Mouse (Mus musculus) liver, embryonic 15.5 days (tissue): Measurements from ENCODE around the gene Mif4gd. TPM values are rescaled to one million over a fixed set of nuclear protein-coding genes. Genes with fewer than 3 reads are reported as not detected.
"Not testable (repeated sequence)": the region's sequence is repeated elsewhere in the genome, so short reads cannot be mapped to it uniquely, and the experiment has no call there.

ENCODE experiments used
- ATAC-seq: fragments of 200-750 bp; cut with Nextera tagmentation; 2 replicates; pipeline ENCODE4 v1.8.0; 2017; ENCODE audit warnings: moderate number of reproducible peaks, mild to moderate bottlenecking, moderate library complexity; ENCODE audit not compliant: insufficient read depth
- H3K27ac ChIP-seq: fragments of 300-500 bp; sonication (generic); replicated peaks from 2 replicates; pipeline ENCODE4 v1.5.1; 2015; ENCODE audit warnings: mild to moderate bottlenecking, inconsistent platforms
- H3K27me3 ChIP-seq: fragments of 300-500 bp; sonication (generic); 2 replicates; pipeline ENCODE4 v1.6.1; 2015; ENCODE audit warnings: mild to moderate bottlenecking, inconsistent platforms
- H3K36me3 ChIP-seq: fragments of 300-500 bp; sonication (generic); replicated peaks from 2 replicates; pipeline ENCODE4 v1.6.1; 2015; ENCODE audit warnings: moderate library complexity, mild to moderate bottlenecking, inconsistent platforms
- H3K4me1 ChIP-seq: fragments of 300-500 bp; sonication (generic); replicated peaks from 2 replicates; pipeline ENCODE4 v1.6.1; 2015; ENCODE audit warnings: inconsistent platforms
- H3K4me2 ChIP-seq: fragments of 300-500 bp; sonication (generic); 2 replicates; pipeline ENCODE4 v1.6.1; 2015; ENCODE audit warnings: moderate library complexity, mild to moderate bottlenecking, inconsistent platforms
- H3K4me3 ChIP-seq: fragments of 300-500 bp; sonication (generic); replicated peaks from 2 replicates; pipeline ENCODE4 v1.5.1; 2015; ENCODE audit warnings: mild to moderate bottlenecking, inconsistent platforms
- H3K9ac ChIP-seq: fragments of 300-500 bp; sonication (generic); 2 replicates; pipeline ENCODE4 v1.6.1; 2015; ENCODE audit warnings: moderate library complexity, mild to moderate bottlenecking, inconsistent platforms
- H3K9me3 ChIP-seq: fragments of 300-500 bp; sonication (generic); replicated peaks from 2 replicates; pipeline ENCODE4 v1.6.1; 2016; ENCODE audit warnings: inconsistent platforms
- WGBS: fragments of 180-500 bp; shearing (Covaris S2); methylation state at CpG from one replicate; pipeline ENCODE4 v1.1.7; 2015; ENCODE audit warnings: mixed read lengths; ENCODE audit not compliant: insufficient replicate concordance; 5-methylcytosine and 5-hydroxymethylcytosine counted together
- polyA plus RNA-seq: library from polyadenylated mRNA; unstranded; fragments of >200 nt; fragmentation: Nextera tagmentation; extraction: Ambion mirVana; gene quantifications from 2 replicates; pipeline ENCODE4 v1.2.1, GENCODE M21; 2015

Mif4gd gene
- polyA plus RNA-seq = 27.3 and 32.3 TPM in 2 replicates

DNA sequence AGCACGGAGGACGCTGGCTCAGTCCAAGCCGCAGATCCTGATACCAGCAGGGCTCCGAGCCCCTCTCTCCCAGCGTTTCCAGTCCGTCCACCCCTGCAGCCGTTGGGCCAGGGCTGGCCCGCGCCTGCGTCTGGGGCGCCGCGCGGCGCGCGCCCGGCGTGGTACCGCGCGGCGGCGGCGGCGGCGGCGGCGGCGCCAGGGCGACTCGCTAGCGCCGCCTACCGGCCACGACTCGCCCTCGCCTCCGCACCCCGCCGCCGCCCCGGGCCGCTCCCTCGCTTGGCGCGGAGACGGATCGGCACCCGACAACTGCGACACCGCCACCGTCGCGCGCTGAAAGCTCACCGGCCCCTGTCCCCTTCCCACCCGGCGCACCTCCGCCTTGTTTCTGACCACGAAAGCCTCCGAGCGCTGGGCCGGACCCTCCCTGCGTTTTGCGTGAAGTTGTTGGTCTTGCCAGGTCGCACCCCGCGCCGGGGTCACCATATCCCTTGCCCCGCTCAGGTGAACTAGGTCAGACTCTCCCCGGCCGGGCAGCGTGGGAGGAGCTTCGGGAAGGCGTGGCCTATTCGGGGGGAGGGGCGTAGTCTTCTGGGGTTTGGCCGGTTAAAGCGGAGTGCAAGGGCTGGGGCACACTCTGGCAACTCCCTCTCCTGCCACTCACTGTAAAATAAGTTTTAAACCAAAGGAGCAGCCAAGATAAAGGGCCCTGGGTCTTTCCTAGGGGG, at the start of gene Mif4gd:
TSS of gene Mif4gd (minus strand) at position 560 of the 728 bp plus-strand sequence.
- ATAC-seq = peak; percentile 87
- Histone ChIP-seq H3K27ac (peak within 1 kb of the TSS; percentile 99), H3K4me2 (peak within 1 kb of the TSS; percentile 86), H3K4me3 (peak within 1 kb of the TSS; percentile 82), H3K4me1 (peaks cover 48% of the 10 kb centered on the region), H3K36me3 (peaks cover 51% of the 10 kb centered on the region), H3K9me3 (no peaks in the 10 kb centered on the region), H3K27me3 (no peaks in the 10 kb centered on the region), H3K9ac (peak within 1 kb of the TSS; percentile 89)
- under 1% methylated on average over 80 of the region's 80 CpGs for whole genome bisulfite sequencing

DNA sequence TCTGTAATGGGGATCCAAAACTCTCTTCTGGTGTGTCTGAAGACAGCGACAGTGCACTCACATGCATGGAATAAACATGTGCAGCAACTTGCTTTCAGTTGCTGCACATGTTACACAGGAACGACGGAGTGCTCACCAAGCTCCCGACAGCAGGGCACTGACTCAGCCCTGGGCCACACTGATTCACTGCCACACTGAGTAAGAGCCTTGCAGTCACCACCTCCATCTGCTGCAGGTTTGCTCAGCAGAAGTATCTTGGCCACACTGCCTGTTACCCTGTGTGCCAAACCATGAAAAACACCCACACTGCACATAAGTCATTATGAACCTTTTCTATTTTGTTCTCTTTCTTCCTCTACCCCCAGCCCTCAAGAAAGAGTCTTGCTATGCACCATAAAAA, 47.6 kb upstream of the Mif4gd start:
- H3K4me2 ChIP-seq = no peak overlapping the region
- WGBS = 73% methylated on average over 4 of the region's 4 CpGs
- peaks cover 18% of the 10 kb centered on the region for H3K36me3 ChIP-seq
- peaks cover 18% of the 10 kb centered on the region for H3K4me1 ChIP-seq
- H3K27ac ChIP-seq = no peak overlapping the region
- ATAC-seq = no peak
- no peak overlapping the region for H3K9ac ChIP-seq
- H3K9me3 ChIP-seq = no peaks in the 10 kb centered on the region
- H3K27me3 ChIP-seq = no peaks in the 10 kb centered on the region
- no peak overlapping the region for H3K4me3 ChIP-seq

DNA sequence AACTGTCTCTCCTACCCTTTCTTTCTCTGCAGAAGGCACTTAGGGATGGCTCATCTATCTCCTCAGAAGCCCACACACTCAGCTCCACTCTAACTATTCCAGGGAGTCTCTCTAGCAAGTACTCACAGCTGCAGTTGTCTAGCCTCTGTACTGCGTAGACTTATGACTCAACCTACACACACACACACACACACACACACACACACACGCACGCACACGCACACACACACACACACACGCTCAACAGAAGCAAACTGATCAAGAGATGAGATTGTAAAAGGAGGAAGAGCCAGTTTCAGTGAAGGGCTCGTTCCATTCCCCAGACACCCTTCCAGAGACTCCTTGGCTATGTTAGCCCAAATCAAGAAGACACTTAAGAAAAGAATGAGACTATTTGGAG, 45.8 kb upstream of the Mif4gd start:
- H3K36me3 ChIP-seq = peaks cover 34% of the 10 kb centered on the region
- H3K4me1 ChIP-seq = peaks cover 12% of the 10 kb centered on the region; the same call in 1 of the 2 replicates
- H3K4me2 ChIP-seq = no peak overlapping the region
- no peak for ATAC-seq
- H3K9ac ChIP-seq = no peak overlapping the region
- H3K9me3 ChIP-seq = no peaks in the 10 kb centered on the region
- no peak overlapping the region for H3K4me3 ChIP-seq
- no peak overlapping the region for H3K27ac ChIP-seq
- H3K27me3 ChIP-seq = no peaks in the 10 kb centered on the region
- WGBS = 47% methylated on average over 6 of the region's 6 CpGs

DNA sequence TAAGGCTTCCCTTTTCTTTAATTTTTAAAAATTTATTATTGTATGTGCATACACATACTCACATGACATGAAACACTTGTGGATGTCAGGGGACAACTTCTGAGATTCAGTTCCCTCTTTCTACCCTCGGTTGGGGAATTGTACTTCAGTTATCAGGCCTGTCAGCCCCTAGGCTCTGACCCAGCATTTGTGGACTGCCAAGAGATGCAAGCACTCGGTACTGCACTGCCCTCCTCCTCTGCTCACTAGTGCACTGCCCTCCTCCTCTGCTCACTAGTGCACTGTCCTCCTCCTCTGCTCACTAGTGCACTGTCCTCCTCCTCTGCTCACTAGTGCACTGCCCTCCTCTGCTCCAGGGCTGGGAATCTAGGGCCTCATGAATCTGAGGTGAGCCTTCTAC, 41.4 kb upstream of the Mif4gd start:
- Histone ChIP-seq H3K4me3 (no peak overlapping the region), H3K36me3 (peaks cover 53% of the 10 kb centered on the region), H3K27ac (no peak overlapping the region), H3K9ac (no peak overlapping the region), H3K4me2 (no peak overlapping the region), H3K27me3 (no peaks in the 10 kb centered on the region), H3K9me3 (no peaks in the 10 kb centered on the region), H3K4me1 (peaks cover 6% of the 10 kb centered on the region; the same call in 1 of the 2 replicates)
- ATAC-seq = no peak
- WGBS = 35% methylated on average over 2 of the region's 2 CpGs

DNA sequence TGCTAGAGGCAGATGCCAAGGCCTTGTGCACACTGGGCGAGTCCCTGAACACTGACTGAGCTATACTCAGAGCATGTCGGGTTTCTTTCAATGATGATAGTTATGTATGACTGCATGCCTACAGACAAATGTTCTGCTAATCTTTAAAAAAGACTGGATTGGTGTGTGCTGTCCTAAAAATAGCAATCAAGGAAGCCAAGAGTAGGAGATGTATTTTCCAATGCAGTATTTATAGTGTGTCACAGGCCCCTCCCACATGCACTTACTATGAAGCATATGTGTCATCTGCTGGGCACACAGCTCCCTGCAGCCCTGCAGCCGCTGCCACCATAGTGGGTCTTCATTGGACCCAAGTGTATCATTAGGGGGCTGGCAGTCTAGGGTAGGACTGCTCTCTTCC, 40.4 kb upstream of the Mif4gd start:
- H3K9ac ChIP-seq = no peak overlapping the region
- no peak for ATAC-seq
- no peaks in the 10 kb centered on the region for H3K27me3 ChIP-seq
- no peak overlapping the region for H3K27ac ChIP-seq
- H3K4me2 ChIP-seq = no peak overlapping the region
- H3K4me1 ChIP-seq = no peaks in the 10 kb centered on the region; the same call in 1 of the 2 replicates
- peaks cover 62% of the 10 kb centered on the region for H3K36me3 ChIP-seq
- WGBS = 69% methylated on average over 3 of the region's 3 CpGs
- H3K4me3 ChIP-seq = no peak overlapping the region
- no peaks in the 10 kb centered on the region for H3K9me3 ChIP-seq

DNA sequence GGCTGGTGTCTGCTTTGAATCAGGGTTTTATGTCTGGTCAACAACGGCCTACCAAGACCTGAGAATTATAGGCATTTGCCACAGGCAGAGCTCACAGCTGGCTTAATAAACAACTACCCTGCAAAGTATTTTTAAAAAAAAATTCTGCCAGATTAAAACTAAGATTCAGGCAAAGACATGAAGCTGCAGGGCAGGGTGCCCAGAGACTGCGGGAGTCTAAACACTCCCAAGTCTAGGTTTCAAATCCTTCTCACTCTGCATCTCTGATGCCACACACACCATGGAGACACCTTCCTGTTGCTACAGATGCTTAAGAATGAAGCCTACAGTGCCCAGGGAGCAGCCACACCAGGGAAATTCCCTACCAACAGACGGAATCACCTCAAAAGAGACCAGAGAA, 38.9 kb upstream of the Mif4gd start:
- no peak for ATAC-seq
- Histone ChIP-seq H3K4me3 (no peak overlapping the region), H3K27ac (no peak overlapping the region), H3K36me3 (peaks cover 76% of the 10 kb centered on the region), H3K27me3 (no peaks in the 10 kb centered on the region), H3K4me1 (no peaks in the 10 kb centered on the region), H3K9ac (no peak overlapping the region), H3K9me3 (no peaks in the 10 kb centered on the region), H3K4me2 (no peak overlapping the region)
- WGBS = 78% methylated on average over 3 of the region's 3 CpGs

DNA sequence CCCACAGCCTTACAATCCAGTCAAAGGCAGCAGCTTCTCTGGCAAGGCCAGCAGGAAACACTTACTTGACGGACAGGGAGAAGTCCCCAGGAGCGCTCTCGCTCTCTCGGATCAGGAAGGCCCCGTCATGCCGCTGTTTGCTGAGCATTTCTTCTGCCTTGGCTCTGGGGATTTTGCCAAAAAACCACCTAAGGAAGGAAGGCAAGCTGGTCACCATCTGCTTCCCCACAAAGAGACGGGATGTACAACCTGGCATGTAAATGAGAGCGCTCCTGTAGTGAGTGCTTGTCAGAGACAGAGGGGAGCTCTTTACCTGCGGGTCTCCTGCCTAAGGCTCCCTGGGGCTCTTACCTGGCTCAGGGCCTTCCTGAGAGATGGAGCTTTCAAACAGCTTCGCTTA, 36.9 kb upstream of the Mif4gd start:
- no peak overlapping the region for H3K4me3 ChIP-seq
- no peak overlapping the region for H3K4me2 ChIP-seq
- no peaks in the 10 kb centered on the region for H3K4me1 ChIP-seq
- H3K36me3 ChIP-seq = peaks cover 84% of the 10 kb centered on the region
- WGBS = 75% methylated on average over 10 of the region's 10 CpGs
- ATAC-seq = no peak
- H3K27me3 ChIP-seq = no peaks in the 10 kb centered on the region
- no peak overlapping the region for H3K9ac ChIP-seq
- H3K9me3 ChIP-seq = no peaks in the 10 kb centered on the region
- H3K27ac ChIP-seq = no peak overlapping the region

DNA sequence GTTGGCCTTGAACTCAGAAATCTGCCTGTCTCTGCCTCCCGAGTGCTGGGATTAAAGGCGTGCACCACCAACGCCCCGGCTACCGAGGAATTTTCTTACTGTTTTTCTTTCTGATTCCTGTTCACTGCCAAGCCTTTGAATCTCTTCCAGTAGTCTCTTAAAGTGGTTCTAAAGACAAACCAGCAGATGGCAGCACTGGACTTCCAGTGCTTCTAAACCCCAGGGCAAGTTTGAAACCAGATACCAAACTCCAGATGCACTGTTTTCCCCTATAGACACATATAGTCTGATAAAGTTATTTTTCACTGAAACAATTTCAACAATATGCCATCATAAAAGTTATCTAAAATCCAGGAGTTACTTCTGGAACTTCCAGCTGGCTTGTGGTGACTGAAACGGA, 34.7 kb upstream of the Mif4gd start:
- 53% methylated on average over 6 of the region's 6 CpGs for WGBS
- no peak for ATAC-seq
- no peak overlapping the region for H3K27ac ChIP-seq
- H3K9ac ChIP-seq = no peak overlapping the region
- no peaks in the 10 kb centered on the region for H3K27me3 ChIP-seq
- H3K4me3 ChIP-seq = no peak overlapping the region
- peaks cover 78% of the 10 kb centered on the region for H3K36me3 ChIP-seq
- no peaks in the 10 kb centered on the region for H3K4me1 ChIP-seq
- H3K9me3 ChIP-seq = no peaks in the 10 kb centered on the region
- no peak overlapping the region for H3K4me2 ChIP-seq

DNA sequence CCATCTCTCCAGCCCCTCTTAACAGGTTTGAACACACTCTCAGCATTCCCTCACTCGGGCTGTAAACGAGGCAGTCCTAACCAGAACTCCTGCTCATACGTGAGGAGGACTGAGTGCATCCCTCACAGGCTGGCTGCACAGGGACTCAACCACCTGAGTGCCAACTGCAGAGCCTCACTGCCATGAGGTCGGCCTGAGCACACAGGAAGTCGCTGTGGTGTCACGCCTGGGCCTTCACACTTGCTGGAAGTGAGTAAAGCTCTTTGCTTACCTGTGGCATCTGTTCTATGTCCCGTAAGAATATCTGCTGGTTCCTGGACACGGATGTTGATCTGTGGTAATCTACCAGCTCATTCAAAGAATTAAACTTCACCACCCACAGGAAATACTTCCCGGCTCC, 33.7 kb upstream of the Mif4gd start:
- H3K4me3 ChIP-seq = no peak overlapping the region
- WGBS = 84% methylated on average over 9 of the region's 9 CpGs
- no peak overlapping the region for H3K4me2 ChIP-seq
- H3K27ac ChIP-seq = no peak overlapping the region
- no peaks in the 10 kb centered on the region for H3K9me3 ChIP-seq
- no peaks in the 10 kb centered on the region for H3K27me3 ChIP-seq
- H3K36me3 ChIP-seq = peaks cover 72% of the 10 kb centered on the region
- no peak for ATAC-seq
- H3K4me1 ChIP-seq = peaks cover 9% of the 10 kb centered on the region; the same call in 1 of the 2 replicates
- no peak overlapping the region for H3K9ac ChIP-seq

DNA sequence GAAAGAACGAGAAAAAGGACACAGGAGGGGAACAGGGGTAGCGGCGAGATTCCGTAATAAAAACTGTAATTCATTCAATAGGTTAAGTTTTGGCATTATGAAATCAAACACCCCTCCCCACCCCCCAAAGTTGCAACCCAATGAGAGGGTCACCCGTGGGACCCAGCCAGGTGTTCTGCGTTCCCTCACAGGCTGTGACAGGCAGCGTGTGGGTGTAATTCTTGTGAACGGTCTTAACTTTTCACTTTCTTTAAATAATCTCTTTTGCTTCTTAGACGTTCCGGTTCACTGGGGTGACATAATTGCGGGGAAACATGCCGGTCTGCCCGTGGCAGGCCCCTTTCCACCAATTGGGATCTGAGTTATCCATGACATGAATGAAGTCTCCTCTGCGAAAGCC, 32.7 kb upstream of the Mif4gd start:
- H3K36me3 ChIP-seq = peaks cover 63% of the 10 kb centered on the region
- H3K27ac ChIP-seq, H3K4me3 ChIP-seq, H3K9ac ChIP-seq, ATAC-seq, H3K9me3 ChIP-seq, H3K27me3 ChIP-seq, H3K4me2 ChIP-seq: not testable (repeated sequence)
- peaks cover 16% of the 10 kb centered on the region for H3K4me1 ChIP-seq
- 87% methylated on average over 14 of the region's 14 CpGs for WGBS

DNA sequence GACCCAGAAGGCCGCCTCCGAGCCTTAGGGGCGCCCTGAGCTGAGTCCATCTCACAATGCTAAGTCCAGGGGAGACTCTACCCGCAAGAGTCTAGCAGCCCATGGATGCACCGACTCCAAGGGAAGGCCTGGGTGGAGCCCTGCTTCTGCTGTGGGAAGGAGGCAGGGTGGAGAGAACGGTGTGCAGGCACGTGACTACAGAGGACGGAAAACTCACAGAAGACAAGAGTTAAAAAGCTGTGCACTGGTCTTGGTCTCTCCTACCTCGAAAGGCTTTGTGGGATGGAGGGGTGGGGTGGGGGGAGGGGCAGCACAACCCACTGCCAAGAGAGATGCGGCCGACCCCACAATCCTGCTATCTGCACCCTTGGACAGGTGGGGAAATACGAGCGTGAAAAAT, 31.5 kb upstream of the Mif4gd start:
- H3K27me3 ChIP-seq = no peaks in the 10 kb centered on the region
- WGBS = 74% methylated on average over 13 of the region's 13 CpGs
- H3K27ac ChIP-seq = no peak overlapping the region
- no peaks in the 10 kb centered on the region for H3K9me3 ChIP-seq
- no peak for ATAC-seq
- peaks cover 16% of the 10 kb centered on the region for H3K4me1 ChIP-seq
- H3K36me3 ChIP-seq = peaks cover 52% of the 10 kb centered on the region
- no peak overlapping the region for H3K9ac ChIP-seq
- H3K4me3 ChIP-seq = no peak overlapping the region
- H3K4me2 ChIP-seq = no peak overlapping the region

DNA sequence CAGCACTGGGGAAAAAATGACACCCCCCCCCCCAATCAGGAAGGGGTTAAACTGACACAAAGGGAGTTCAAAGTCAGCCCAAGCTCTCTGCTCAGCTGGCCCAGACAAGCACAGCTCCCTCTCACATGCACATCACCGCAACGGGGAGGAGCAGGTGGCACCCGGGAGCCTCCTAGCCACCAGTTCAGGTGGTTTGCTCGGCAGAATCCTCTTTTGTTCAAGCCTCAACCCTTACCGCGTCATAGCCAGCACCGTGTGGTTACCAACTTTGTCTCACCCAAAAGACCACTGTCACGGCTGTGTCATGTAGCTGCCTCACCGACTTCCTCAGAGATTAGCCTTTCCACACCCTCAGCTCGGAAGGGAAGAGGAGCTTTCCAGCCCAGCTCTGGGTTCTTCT, 30.5 kb upstream of the Mif4gd start:
- ATAC-seq = no peak
- WGBS = 45% methylated on average over 10 of the region's 10 CpGs
- Histone ChIP-seq H3K4me1 (peaks cover 16% of the 10 kb centered on the region), H3K9ac (no peak overlapping the region), H3K4me2 (no peak overlapping the region), H3K36me3 (peaks cover 42% of the 10 kb centered on the region), H3K27ac (no peak overlapping the region), H3K9me3 (no peaks in the 10 kb centered on the region), H3K4me3 (no peak overlapping the region), H3K27me3 (no peaks in the 10 kb centered on the region)
